Mouse (Mus musculus): Measurements from ENCODE around the gene Tirap. TPM values are rescaled to one million over a fixed set of nuclear protein-coding genes. Genes with fewer than 3 reads are reported as not detected.
A peak's percentile ranks its signal among the peaks of the same experiment; 100 is the strongest.

Gene Tirap
- polyA plus RNA-seq, 1 experiment, result 2.6 TPM

DNA sequence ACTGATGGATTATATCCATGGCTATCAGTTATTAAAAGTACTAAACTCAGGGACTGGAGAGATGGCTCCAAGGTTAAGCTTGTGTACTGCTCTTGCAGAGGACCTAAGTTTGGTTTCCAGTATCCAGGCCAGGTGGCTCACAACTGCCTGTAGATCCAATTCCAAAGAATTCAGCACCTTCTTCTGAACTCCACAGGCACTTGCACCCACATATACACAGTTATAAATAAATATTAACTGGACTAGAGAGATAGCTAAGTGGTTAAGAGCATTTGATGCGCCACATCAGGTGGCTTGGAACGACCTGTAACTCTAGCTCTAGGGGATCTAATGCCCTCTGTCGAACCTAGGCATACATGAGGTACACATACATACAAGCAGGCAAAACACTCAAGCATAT, 28.6 kb upstream of the Tirap start:
- TF ChIP-seq POLR2A (IDR thresholded peaks at IDR 0.05; ENCODE audit: control insufficient read depth, low read depth, low read length), result no peak
- no peak for TF ChIP-seq CTCF (IDR thresholded peaks at IDR 0.05; ENCODE audit: control insufficient read depth, insufficient read depth, insufficient replicate concordance, low read depth, low read length)
- Histone ChIP-seq H3K4me1 (ENCODE audit: control insufficient read depth, insufficient read depth, low read length) (no peaks in the 10 kb centered on the region), H3K27me3 (ENCODE audit: control insufficient read depth, insufficient read depth, low read length) (no peaks in the 10 kb centered on the region), H3K4me3 (ENCODE audit: control insufficient read depth, low read depth, low read length) (no peak overlapping the region), H3K36me3 (ENCODE audit: control insufficient read depth, insufficient read depth, low read length) (no peaks in the 10 kb centered on the region; the same call in 1 of the 2 replicates), H3K27ac (ENCODE audit: control insufficient read depth, insufficient read depth, low read depth, low read length) (no peak overlapping the region)

DNA sequence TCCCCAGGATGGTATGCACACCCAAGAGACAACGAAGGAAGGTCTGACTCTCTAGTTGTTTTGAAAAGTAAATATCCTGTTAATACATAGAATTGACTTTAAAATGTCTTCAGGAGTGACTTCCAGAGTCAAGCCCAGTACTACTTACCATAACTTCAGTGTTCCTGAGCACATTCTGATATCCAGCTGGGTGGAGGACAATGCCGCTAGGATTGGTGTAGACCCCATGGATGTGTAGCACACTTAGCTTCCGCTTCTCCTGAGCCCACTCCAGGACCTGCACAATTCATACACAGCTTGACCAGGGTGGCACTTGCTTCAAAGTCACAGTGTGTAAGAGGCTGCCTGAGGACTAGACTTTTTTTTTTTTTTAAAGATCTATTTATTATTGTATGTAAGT, 23.4 kb upstream of the Tirap start:
- no peak overlapping the region for H3K4me3 ChIP-seq (ENCODE audit: control insufficient read depth, low read depth, low read length)
- no peaks in the 10 kb centered on the region for H3K27me3 ChIP-seq (ENCODE audit: control insufficient read depth, insufficient read depth, low read length)
- TF ChIP-seq CTCF (IDR thresholded peaks at IDR 0.05; ENCODE audit: control insufficient read depth, insufficient read depth, insufficient replicate concordance, low read depth, low read length) (no peak), POLR2A (IDR thresholded peaks at IDR 0.05; ENCODE audit: control insufficient read depth, low read depth, low read length) (no peak)
- no peaks in the 10 kb centered on the region for H3K4me1 ChIP-seq (ENCODE audit: control insufficient read depth, insufficient read depth, low read length)
- no peak overlapping the region for H3K27ac ChIP-seq (ENCODE audit: control insufficient read depth, insufficient read depth, low read depth, low read length)
- H3K36me3 ChIP-seq (ENCODE audit: control insufficient read depth, insufficient read depth, low read length), result no peaks in the 10 kb centered on the region

DNA sequence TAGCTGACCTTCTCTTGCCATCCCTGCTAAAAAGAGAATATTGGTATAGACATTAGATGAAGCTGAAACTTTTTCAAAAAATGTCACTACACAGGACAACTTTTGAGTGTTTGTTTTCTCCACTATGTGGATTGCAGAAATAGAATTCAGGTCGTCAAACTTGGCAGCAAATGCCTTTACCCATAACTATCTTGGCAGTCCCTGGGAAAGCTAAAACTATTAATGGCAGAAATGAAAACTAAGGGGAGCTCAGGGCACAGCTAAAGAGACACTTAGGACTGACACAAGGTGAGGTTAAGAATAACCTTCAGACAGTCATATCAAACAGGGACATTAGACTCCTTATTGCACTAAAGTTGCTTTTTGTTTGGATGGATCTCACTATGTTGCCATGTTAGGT, 17.9 kb upstream of the Tirap start:
- TF ChIP-seq CTCF (IDR thresholded peaks at IDR 0.05; ENCODE audit: control insufficient read depth, insufficient read depth, insufficient replicate concordance, low read depth, low read length) (no peak), POLR2A (IDR thresholded peaks at IDR 0.05; ENCODE audit: control insufficient read depth, low read depth, low read length) (no peak)
- Histone ChIP-seq H3K27ac (ENCODE audit: control insufficient read depth, insufficient read depth, low read depth, low read length) (no peak overlapping the region), H3K36me3 (ENCODE audit: control insufficient read depth, insufficient read depth, low read length) (no peaks in the 10 kb centered on the region), H3K4me3 (ENCODE audit: control insufficient read depth, low read depth, low read length) (no peak overlapping the region), H3K27me3 (ENCODE audit: control insufficient read depth, insufficient read depth, low read length) (no peaks in the 10 kb centered on the region), H3K4me1 (ENCODE audit: control insufficient read depth, insufficient read depth, low read length) (no peaks in the 10 kb centered on the region)

DNA sequence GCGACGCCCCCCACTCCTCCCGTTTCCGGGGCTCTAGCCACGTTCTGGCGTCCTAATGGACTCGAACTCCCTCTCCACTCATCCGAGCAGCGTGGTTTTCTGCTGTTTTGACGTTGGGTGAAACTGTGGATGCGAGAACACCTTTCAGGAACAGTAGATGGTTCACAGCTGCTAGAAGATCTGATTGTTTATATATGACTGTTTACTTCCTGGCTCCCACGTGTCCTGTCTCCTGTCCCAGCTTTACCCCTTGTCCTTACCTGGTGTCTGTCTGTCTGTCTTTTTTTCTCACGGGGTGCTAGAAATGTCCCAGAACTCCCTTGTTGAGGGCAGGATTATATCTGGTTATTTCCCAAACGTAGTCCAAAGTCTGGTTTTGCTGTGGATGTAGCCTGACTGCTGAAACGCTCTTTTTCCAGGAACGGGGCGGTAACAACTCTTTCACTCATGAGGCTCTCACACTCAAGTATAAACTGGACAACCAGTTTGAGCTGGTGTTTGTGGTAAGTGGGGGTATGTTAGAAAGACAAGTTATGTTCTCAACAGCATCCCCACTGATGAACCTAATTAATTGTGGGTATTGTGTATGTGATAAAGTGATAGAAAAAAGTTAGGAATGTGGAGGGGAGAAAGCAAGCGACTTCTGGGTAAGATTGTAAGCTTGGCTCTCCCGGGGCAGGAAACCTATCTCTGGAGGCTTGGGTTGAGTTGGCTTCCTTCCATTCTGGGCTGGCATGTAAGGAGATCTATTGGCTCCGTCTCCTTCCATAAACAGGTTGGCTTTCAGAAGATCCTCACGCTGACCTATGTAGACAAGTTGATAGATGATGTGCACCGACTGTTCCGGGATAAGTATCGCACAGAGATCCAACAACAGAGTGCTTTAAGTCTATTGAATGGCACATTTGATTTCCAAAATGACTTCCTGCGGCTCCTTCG, 11.8 kb upstream of the Tirap start:
- Histone ChIP-seq H3K27ac (ENCODE audit: control insufficient read depth, insufficient read depth, low read depth, low read length) (peak overlapping the region; percentile 93), H3K4me3 (ENCODE audit: control insufficient read depth, low read depth, low read length) (peak overlapping the region; percentile 96), H3K4me1 (ENCODE audit: control insufficient read depth, insufficient read depth, low read length) (peaks cover 4% of the 10 kb centered on the region; the same call in 1 of the 2 replicates), H3K36me3 (ENCODE audit: control insufficient read depth, insufficient read depth, low read length) (peaks cover 2% of the 10 kb centered on the region; the same call in 1 of the 2 replicates), H3K27me3 (ENCODE audit: control insufficient read depth, insufficient read depth, low read length) (no peaks in the 10 kb centered on the region)
- TF ChIP-seq POLR2A (IDR thresholded peaks at IDR 0.05; ENCODE audit: control insufficient read depth, low read depth, low read length) (no peak), CTCF (IDR thresholded peaks at IDR 0.05; ENCODE audit: control insufficient read depth, insufficient read depth, insufficient replicate concordance, low read depth, low read length) (no peak)

DNA sequence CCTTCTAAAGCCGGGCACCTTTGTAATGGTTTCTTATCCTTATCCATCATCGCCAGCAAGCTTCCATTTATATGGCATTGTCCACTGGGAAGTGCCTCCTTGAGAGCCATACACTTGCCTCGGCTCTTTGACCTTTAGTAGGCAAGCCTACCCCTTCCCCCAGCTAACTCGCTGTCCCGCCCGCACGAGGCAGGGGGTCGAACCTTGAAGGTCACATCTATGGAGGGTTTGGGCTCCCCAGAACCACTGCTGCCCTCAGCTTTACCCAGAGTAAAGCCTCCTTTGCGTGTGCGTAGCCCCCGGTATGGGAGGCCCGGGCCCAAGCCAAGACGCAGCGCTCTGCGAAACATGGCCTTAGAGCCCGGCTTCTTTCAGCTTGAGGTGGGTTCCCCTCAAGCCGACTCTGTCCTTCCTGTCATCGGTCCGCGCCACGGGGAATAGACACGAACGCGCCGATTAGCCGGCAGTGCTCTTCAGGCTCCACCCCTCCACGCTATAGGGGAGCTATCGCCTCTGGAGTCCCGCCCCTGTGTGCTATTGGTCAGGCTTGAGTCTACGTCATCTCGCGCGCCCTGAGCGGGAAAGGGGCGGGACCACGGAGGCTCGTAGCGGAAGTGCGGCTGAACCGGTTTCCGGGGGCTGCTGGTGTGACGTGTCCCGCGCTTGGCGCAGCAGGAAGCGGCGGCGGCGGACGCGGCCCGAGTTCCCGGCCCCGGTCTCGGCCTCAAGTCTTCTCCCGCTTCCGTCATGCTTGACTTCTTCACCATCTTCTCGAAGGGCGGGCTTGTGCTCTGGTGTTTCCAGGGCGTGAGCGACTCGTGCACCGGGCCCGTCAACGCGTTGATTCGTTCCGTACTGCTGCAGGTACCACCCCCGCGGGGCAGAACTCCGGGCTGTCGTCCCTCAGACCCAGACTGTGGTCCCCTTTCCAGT, 10.7 kb upstream of the Tirap start, which contains the start of gene Foxred1:
Gene Foxred1 (minus strand): TSS at position 514 of the 933 bp plus-strand sequence.
- peak within 1 kb of the TSS; percentile 93 for H3K27ac ChIP-seq (ENCODE audit: control insufficient read depth, insufficient read depth, low read depth, low read length)
- peak within 1 kb of the TSS; percentile 96 for H3K4me3 ChIP-seq (ENCODE audit: control insufficient read depth, low read depth, low read length)
- TF ChIP-seq CTCF (IDR thresholded peaks at IDR 0.05; ENCODE audit: control insufficient read depth, insufficient read depth, insufficient replicate concordance, low read depth, low read length) (no peak), POLR2A (IDR thresholded peaks at IDR 0.05; ENCODE audit: control insufficient read depth, low read depth, low read length) (peak; percentile 90)
- H3K36me3 ChIP-seq (ENCODE audit: control insufficient read depth, insufficient read depth, low read length), result peaks cover 2% of the 10 kb centered on the region; the same call in 1 of the 2 replicates
- H3K27me3 ChIP-seq (ENCODE audit: control insufficient read depth, insufficient read depth, low read length), result no peaks in the 10 kb centered on the region
- peaks cover 4% of the 10 kb centered on the region; the same call in 1 of the 2 replicates for H3K4me1 ChIP-seq (ENCODE audit: control insufficient read depth, insufficient read depth, low read length)

DNA sequence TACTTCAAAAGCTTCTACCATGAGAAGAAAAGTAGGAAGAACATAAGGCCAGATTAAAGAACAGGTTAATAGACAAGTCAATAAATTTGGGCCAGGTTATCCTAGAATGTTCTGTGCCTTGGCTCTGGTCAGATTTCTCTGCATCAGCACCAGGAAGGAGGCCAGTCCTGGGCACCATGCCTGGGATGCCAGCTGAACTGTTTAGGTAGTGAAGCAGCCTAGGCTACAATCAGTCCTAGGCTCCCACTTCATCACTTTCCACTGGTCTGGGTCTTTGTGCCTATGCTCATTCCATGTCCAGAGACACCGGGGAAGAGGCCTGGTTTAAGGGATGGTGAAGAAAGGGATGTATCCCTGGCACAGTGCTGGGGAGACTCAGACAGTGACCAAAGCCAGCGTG, 4.3 kb upstream of the Tirap start:
- H3K4me3 ChIP-seq (ENCODE audit: control insufficient read depth, low read depth, low read length), result no peak overlapping the region
- no peak for TF ChIP-seq POLR2A (IDR thresholded peaks at IDR 0.05; ENCODE audit: control insufficient read depth, low read depth, low read length)
- TF ChIP-seq CTCF (IDR thresholded peaks at IDR 0.05; ENCODE audit: control insufficient read depth, insufficient read depth, insufficient replicate concordance, low read depth, low read length), result no peak
- peaks cover 3% of the 10 kb centered on the region for H3K4me1 ChIP-seq (ENCODE audit: control insufficient read depth, insufficient read depth, low read length)
- no peak overlapping the region for H3K27ac ChIP-seq (ENCODE audit: control insufficient read depth, insufficient read depth, low read depth, low read length)
- no peaks in the 10 kb centered on the region for H3K27me3 ChIP-seq (ENCODE audit: control insufficient read depth, insufficient read depth, low read length)
- peaks cover 4% of the 10 kb centered on the region for H3K36me3 ChIP-seq (ENCODE audit: control insufficient read depth, insufficient read depth, low read length)

Measured in testis, adult 2 months (tissue).